Mouse (Mus musculus) myocyte (in vitro differentiated cells): ENCODE data around the gene Lrrc2. TPM values are rescaled to one million over a fixed set of nuclear protein-coding genes. Genes with fewer than 3 reads are reported as not detected.

Experiments
- H3K27me3 ChIP-seq: one replicate; pipeline ENCODE4 v1.6.1; 2011; ENCODE audit not compliant: control insufficient read depth, insufficient read depth, insufficient read length
- H3K36me3 ChIP-seq: one replicate; pipeline ENCODE4 v1.6.1; 2011; ENCODE audit not compliant: control insufficient read depth, insufficient read depth
- H3K4me2 ChIP-seq: one replicate; pipeline ENCODE4 v1.6.1; 2011; ENCODE audit warnings: low read depth, control low read depth
- H3K4me3 ChIP-seq: one replicate; pipeline ENCODE4 v1.5.1; 2011; ENCODE audit warnings: mild to moderate bottlenecking, control low read depth, moderate library complexity
- H3K79me2 ChIP-seq: one replicate; pipeline ENCODE4 v1.6.1; 2011; ENCODE audit not compliant: control insufficient read depth, insufficient read depth
- H3ac ChIP-seq: one replicate; pipeline ENCODE4 v1.6.1; 2011; ENCODE audit not compliant: control insufficient read depth, insufficient read length
- CEBPB ChIP-seq: IDR thresholded peaks from 2 replicates; pipeline ENCODE4 v1.6.1; 2011; ENCODE audit warnings: mild to moderate bottlenecking, moderate library complexity; ENCODE audit not compliant: poor library complexity, insufficient read depth, severe bottlenecking
- E2F4 ChIP-seq: IDR thresholded peaks from one replicate; pipeline ENCODE4 v1.6.1; 2011; ENCODE audit warnings: mild to moderate bottlenecking, control low read depth, moderate library complexity; ENCODE audit not compliant: insufficient read depth
- MAX ChIP-seq: IDR thresholded peaks from one replicate; pipeline ENCODE4 v1.6.1; 2011; ENCODE audit warnings: low read depth, mild to moderate bottlenecking, control low read depth
- MYOD1 ChIP-seq, 3 experiments: IDR thresholded peaks; one replicate each; pipeline ENCODE4 v1.6.1; 2011; ENCODE audit warnings: control low read depth in 2 of 3, low read depth in 2 of 3, mild to moderate bottlenecking in 2 of 3, moderate library complexity in 1 of 3; ENCODE audit not compliant: insufficient read length in 2 of 3, control insufficient read depth in 1 of 3
- MYOG ChIP-seq, 3 experiments: IDR thresholded peaks; one replicate each; pipeline ENCODE4 v1.6.1; 2011; ENCODE audit warnings: control low read depth in 2 of 3, low read depth in 2 of 3, mild to moderate bottlenecking in 2 of 3; ENCODE audit not compliant: insufficient read length in 2 of 3, control insufficient read depth in 1 of 3, insufficient read depth in 1 of 3
- POLR2A ChIP-seq: IDR thresholded peaks from one replicate; pipeline ENCODE4 v1.6.1; 2011; ENCODE audit warnings: low read depth, mild to moderate bottlenecking, control low read depth, moderate library complexity; ENCODE audit not compliant: insufficient read length
- POLR2AphosphoS2 ChIP-seq: IDR thresholded peaks from one replicate; pipeline ENCODE4 v1.6.1; 2011; ENCODE audit warnings: low read depth, control low read depth; ENCODE audit not compliant: insufficient read length
- REST ChIP-seq: IDR thresholded peaks from one replicate; pipeline ENCODE4 v1.6.1; 2011; ENCODE audit warnings: mild to moderate bottlenecking, control low read depth, moderate library complexity; ENCODE audit not compliant: insufficient read depth, insufficient read length
- SRF ChIP-seq: IDR thresholded peaks from one replicate; pipeline ENCODE4 v1.6.1; 2011; ENCODE audit warnings: low read depth; ENCODE audit not compliant: control insufficient read depth, insufficient read length
- TCF12 ChIP-seq: IDR thresholded peaks from one replicate; pipeline ENCODE4 v1.6.1; 2011; ENCODE audit warnings: mild to moderate bottlenecking, control low read depth; ENCODE audit not compliant: poor library complexity, insufficient read depth, severe bottlenecking
- TCF3 ChIP-seq: IDR thresholded peaks from one replicate; pipeline ENCODE4 v1.6.1; 2011; ENCODE audit warnings: low read depth, control low read depth; ENCODE audit not compliant: insufficient read length
- USF1 ChIP-seq: IDR thresholded peaks from one replicate; pipeline ENCODE4 v1.6.1; 2011; ENCODE audit warnings: low read depth, mild to moderate bottlenecking, control low read depth, moderate library complexity
- polyA plus RNA-seq: library from polyadenylated mRNA; unstranded; fragments of >200 nt; fragmentation: generic; extraction: Trizol; gene quantifications from one replicate; pipeline ENCODE4 v1.2.1, GENCODE M21; 2012; ENCODE audit warnings: missing spikeins

The Lrrc2 gene
- polyA plus RNA-seq, 1 experiment, result 0.49 TPM

- H3K27me3 ChIP-seq, result peaks cover 14% of the 10 kb centered on the region
- no peak overlapping the region for H3K4me2 ChIP-seq
- no peak overlapping the region for H3K4me3 ChIP-seq
- no peaks in the 10 kb centered on the region for H3K79me2 ChIP-seq
- H3K36me3 ChIP-seq, result no peaks in the 10 kb centered on the region
- H3ac ChIP-seq, result no peak overlapping the region
- TF ChIP-seq REST, result no peak
- TF ChIP-seq TCF3, result no peak
- TF ChIP-seq USF1, result no peak
- no peak for TF ChIP-seq MAX
- TF ChIP-seq SRF, result no peak
- TF ChIP-seq POLR2A, result no peak
- no peak for TF ChIP-seq MYOG (IDR thresholded peaks at IDR 0.05; ENCODE audit: control insufficient read depth in 1 of 3, insufficient read depth in 1 of 3, insufficient read length in 2 of 3, low read depth in 2 of 3)
- TF ChIP-seq MYOD1 (IDR thresholded peaks at IDR 0.05; ENCODE audit: control insufficient read depth in 1 of 3, insufficient read length in 2 of 3, low read depth in 2 of 3), result no peak
- no peak for TF ChIP-seq CEBPB
- no peak for TF ChIP-seq POLR2AphosphoS2
- TF ChIP-seq E2F4, result no peak
- TF ChIP-seq TCF12, result no peak
Observed at GRCm38 (mm10) chr9:110935941-110936340, 15.4 kb upstream of the Lrrc2 start.

DNA sequence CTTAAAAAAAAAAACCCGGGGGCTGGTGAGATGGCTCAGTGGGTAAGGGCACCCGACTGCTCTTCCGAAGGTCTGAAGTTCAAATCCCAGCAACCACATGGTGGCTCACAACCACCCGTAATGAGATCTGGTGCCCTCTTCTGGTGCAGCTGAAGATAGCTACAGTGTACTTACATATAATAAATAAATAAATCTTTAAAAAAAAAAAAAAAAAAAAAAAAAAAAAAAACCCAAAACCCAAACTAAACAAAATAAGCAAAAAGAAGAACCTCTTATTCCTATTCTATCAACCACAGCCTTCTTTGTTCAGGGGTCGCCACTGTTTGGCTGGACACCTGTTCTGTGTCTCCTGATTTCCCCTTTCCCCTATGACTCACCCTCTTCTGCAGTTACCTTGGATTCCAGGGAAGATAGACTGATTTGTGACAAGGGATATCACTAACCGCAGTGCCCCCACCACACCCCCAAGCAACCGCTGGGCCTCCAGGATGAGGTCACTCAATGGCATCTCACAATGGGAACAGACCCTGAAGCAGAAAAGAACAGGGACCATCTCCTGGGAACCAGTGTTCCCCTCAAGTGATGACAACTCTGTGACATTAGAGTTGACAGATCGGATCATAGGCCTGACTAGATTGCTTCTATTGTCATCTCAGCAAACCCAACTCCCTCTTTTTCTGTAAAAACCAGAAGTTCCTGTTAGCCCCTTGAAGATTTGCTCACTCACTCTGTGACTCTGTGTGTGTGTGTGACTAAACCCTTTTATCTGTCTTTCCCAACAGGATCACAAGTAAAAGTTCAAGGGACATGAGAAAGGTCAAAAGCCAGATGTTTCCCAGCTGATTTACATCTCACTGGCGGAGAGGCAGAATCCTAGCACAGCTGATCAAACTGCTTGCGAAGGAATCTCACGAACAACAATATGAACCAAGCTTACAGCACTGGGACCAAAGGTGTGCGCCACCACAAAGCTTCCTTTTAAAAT is 13.5 kb upstream of the Lrrc2 start:
- no peak overlapping the region for H3ac ChIP-seq
- H3K4me3 ChIP-seq, result no peak overlapping the region
- H3K36me3 ChIP-seq, result no peaks in the 10 kb centered on the region
- H3K27me3 ChIP-seq, result peaks cover 25% of the 10 kb centered on the region
- TF ChIP-seq MYOG (IDR thresholded peaks at IDR 0.05; ENCODE audit: control insufficient read depth in 1 of 3, insufficient read depth in 1 of 3, insufficient read length in 2 of 3, low read depth in 2 of 3) (no peak), CEBPB (no peak), TCF3 (no peak), TCF12 (no peak), REST (no peak), SRF (no peak), MAX (no peak), POLR2A (no peak), USF1 (no peak), E2F4 (no peak), POLR2AphosphoS2 (no peak), MYOD1 (IDR thresholded peaks at IDR 0.05; ENCODE audit: control insufficient read depth in 1 of 3, insufficient read length in 2 of 3, low read depth in 2 of 3) (no peak)
- no peaks in the 10 kb centered on the region for H3K79me2 ChIP-seq
- H3K4me2 ChIP-seq, result no peak overlapping the region

DNA sequence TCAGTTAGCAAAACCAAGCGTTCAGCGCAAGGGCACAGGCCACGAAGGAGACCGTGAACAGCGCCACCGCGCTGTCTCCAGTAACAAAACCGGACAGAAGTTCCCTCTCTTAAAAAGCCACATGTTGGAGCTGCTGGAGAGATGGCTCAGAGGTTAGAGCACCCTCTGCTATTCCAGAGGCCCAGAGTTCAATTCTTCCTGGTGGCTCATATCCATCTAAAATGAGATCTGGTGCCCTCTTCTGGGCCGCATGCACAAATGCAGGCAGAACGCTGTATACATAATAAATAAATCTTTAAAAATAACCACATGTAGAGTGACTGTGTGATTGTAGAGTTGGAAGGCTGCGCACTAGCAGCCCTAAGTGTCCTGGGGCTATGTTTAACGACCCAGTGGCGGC is 7.1 kb upstream of the Lrrc2 start:
- H3K4me2 ChIP-seq, result no peak overlapping the region
- H3ac ChIP-seq, result no peak overlapping the region
- no peaks in the 10 kb centered on the region for H3K79me2 ChIP-seq
- H3K27me3 ChIP-seq, result peaks cover 22% of the 10 kb centered on the region
- H3K36me3 ChIP-seq, result no peaks in the 10 kb centered on the region
- TF ChIP-seq USF1 (no peak), POLR2A (no peak), E2F4 (no peak), MYOG (IDR thresholded peaks at IDR 0.05; ENCODE audit: control insufficient read depth in 1 of 3, insufficient read depth in 1 of 3, insufficient read length in 2 of 3, low read depth in 2 of 3) (no peak), TCF12 (no peak), POLR2AphosphoS2 (no peak), MYOD1 (IDR thresholded peaks at IDR 0.05; ENCODE audit: control insufficient read depth in 1 of 3, insufficient read length in 2 of 3, low read depth in 2 of 3) (no peak), TCF3 (no peak), REST (no peak), MAX (no peak), CEBPB (no peak), SRF (no peak)
- no peak overlapping the region for H3K4me3 ChIP-seq

GRCm38 (mm10) chr9:110945343-110945742 is 6.0 kb upstream of the Lrrc2 start:
- TF ChIP-seq CEBPB (no peak), MYOD1 (IDR thresholded peaks at IDR 0.05; ENCODE audit: control insufficient read depth in 1 of 3, insufficient read length in 2 of 3, low read depth in 2 of 3) (no peak), POLR2A (no peak), TCF3 (no peak), REST (no peak), MAX (no peak), SRF (no peak), USF1 (no peak), E2F4 (no peak), POLR2AphosphoS2 (no peak), MYOG (IDR thresholded peaks at IDR 0.05; ENCODE audit: control insufficient read depth in 1 of 3, insufficient read depth in 1 of 3, insufficient read length in 2 of 3, low read depth in 2 of 3) (no peak), TCF12 (no peak)

GRCm38 (mm10) chr9:110945926-110946325 is 5.4 kb upstream of the Lrrc2 start, which contains the start of gene Tdgf1:
Gene Tdgf1, minus strand, starts transcription at chr9:110946158.
- Histone ChIP-seq H3K4me2 (no peak within 1 kb of the TSS), H3K4me3 (no peak within 1 kb of the TSS)

More at GRCm38 (mm10) chr9:110945343-110945742, 6.0 kb upstream of the Lrrc2 start:
- Histone ChIP-seq H3K4me2 (no peak overlapping the region), H3K4me3 (no peak overlapping the region), H3K27me3 (peaks cover 22% of the 10 kb centered on the region), H3ac (no peak overlapping the region), H3K36me3 (no peaks in the 10 kb centered on the region), H3K79me2 (no peaks in the 10 kb centered on the region)

More at GRCm38 (mm10) chr9:110945926-110946325, 5.4 kb upstream of the Lrrc2 start, which contains the start of gene Tdgf1:
- Histone ChIP-seq H3ac (no peak within 1 kb of the TSS), H3K27me3 (peaks cover 22% of the 10 kb centered on the region), H3K36me3 (no peaks in the 10 kb centered on the region), H3K79me2 (no peaks in the 10 kb centered on the region)
- TF ChIP-seq MAX, result no peak
- TF ChIP-seq TCF12, result no peak
- no peak for TF ChIP-seq MYOG (IDR thresholded peaks at IDR 0.05; ENCODE audit: control insufficient read depth in 1 of 3, insufficient read depth in 1 of 3, insufficient read length in 2 of 3, low read depth in 2 of 3)
- no peak for TF ChIP-seq MYOD1 (IDR thresholded peaks at IDR 0.05; ENCODE audit: control insufficient read depth in 1 of 3, insufficient read length in 2 of 3, low read depth in 2 of 3)
- TF ChIP-seq USF1, result no peak
- TF ChIP-seq CEBPB, result no peak
- no peak for TF ChIP-seq POLR2AphosphoS2
- no peak for TF ChIP-seq REST
- TF ChIP-seq POLR2A, result no peak
- TF ChIP-seq E2F4, result no peak
- no peak for TF ChIP-seq SRF
- no peak for TF ChIP-seq TCF3
